Comparison of ENCODE assay signal across 14 mouse cellular contexts in the genomic region with DNA sequence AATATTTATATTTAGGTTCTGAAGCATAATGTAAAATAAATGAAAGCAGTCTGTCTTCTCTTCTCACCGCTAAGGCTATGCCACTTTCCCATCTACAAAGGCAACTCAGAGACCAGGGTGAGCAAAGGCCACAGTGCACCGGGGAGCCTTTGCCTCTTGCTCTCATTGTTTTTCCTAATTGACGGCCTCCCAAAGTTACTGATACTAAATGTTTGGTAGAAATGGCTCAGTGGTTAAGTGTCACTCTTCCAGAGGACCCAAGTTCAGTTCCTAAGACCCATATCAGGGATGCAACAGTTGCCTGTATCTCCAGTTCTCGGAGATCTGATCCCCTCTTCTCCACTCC.
"Had no signal": no experiment of that assay in that cellular context is flagged by ENCODE, and none has a peak within 500 bp of the region (broad histone marks: within the 10 kb centered on the region; RNA-seq: fewer than 3 reads in every experiment).

No protein-coding gene starts in this region.

- ATAC-seq: inflammation-experienced regulatory T-cells, adult 6 months; intestine, postnatal 0 days had no signal

- DNase-seq: lung, adult 2 months; right cerebral cortex, postnatal 4 days; spleen, adult 18-20 months; thymus, adult 18-20 months; thymus, postnatal 14 days had no signal

- H3K4me3 ChIP-seq: hindbrain, embryonic 15.5 days; limb, embryonic 10.5 days; liver, embryonic 15.5 days; megakaryocyte, embryonic 14.5 days; midbrain, embryonic 12.5 days had no signal

- H3K27me3 ChIP-seq: hindbrain, embryonic 15.5 days; liver, embryonic 15.5 days; megakaryocyte, embryonic 14.5 days; midbrain, embryonic 12.5 days had no signal

- H3K36me3 ChIP-seq: hindbrain, embryonic 15.5 days; limb, embryonic 10.5 days; liver, embryonic 15.5 days; midbrain, embryonic 12.5 days had no signal

- H3K4me2 ChIP-seq: hindbrain, embryonic 15.5 days; liver, embryonic 11.5 days; liver, embryonic 15.5 days; midbrain, embryonic 12.5 days had no signal

- H3K27ac ChIP-seq: limb, embryonic 10.5 days; liver, embryonic 15.5 days; macrophage; midbrain, embryonic 12.5 days had no signal

- H3K9me3 ChIP-seq: hindbrain, embryonic 15.5 days; limb, embryonic 10.5 days; liver, embryonic 15.5 days; megakaryocyte, embryonic 14.5 days; midbrain, embryonic 12.5 days had no signal

- H3K4me1 ChIP-seq: liver, embryonic 15.5 days; megakaryocyte, embryonic 14.5 days; midbrain, embryonic 12.5 days had no signal

- H3K9ac ChIP-seq: hindbrain, embryonic 15.5 days; liver, embryonic 15.5 days; midbrain, embryonic 12.5 days had no signal
